Comparison of ENCODE assay signal across 15 mouse cellular contexts in the genomic region with DNA sequence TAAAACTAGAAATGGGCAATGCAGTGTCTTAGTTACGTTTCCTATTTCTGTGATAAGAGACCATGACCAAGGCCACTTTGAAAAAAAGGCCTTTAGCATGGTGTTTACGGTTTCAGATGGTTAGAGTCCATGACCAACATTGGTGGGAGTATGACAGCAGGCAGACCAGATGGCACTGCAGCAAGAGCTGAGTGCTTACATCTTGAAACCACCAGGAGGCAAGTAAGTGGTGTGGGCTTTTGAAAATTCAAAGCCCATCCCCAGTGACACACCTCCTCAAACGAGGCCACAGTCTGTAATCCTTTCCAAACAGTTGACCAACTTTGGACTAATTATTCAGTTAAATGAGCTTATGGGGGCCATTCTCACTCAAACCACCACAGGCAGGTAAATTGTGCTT.
A peak's percentile ranks its signal among the peaks of the same experiment; 100 is the strongest.
DNase-seq lines count a peak whose midpoint lies in the region; ATAC-seq and TF ChIP-seq lines count a peak whose summit lies in the region.
"Had no signal": no experiment of that assay in that cellular context is flagged by ENCODE, and none has a peak within 500 bp of the region (broad histone marks: within the 10 kb centered on the region; RNA-seq: fewer than 3 reads in every experiment).

No protein-coding gene starts in this region.

- no peak overlapping the region for H3K9ac ChIP-seq in CH12.LX (ENCODE audit: insufficient read depth, low read depth)
- H3K9ac ChIP-seq: forebrain, embryonic 13.5 days; heart, embryonic 15.5 days; liver, embryonic 14.5 days had no signal

- H3K79me2 ChIP-seq in CH12.LX (replicated peaks; ENCODE audit: control insufficient read depth, extremely low read depth, insufficient read depth, poor library complexity, severe bottlenecking): no peaks in the 10 kb centered on the region

- TF ChIP-seq POLR2A in CH12.LX (IDR thresholded peaks at IDR 0.05; ENCODE audit: low read depth, low read length): no peak

- 0 out of 2 replicates have a peak, but pooled peaks have one; percentile 20 for ATAC-seq in frontal cortex, adult (ENCODE audit: low TSS enrichment)
- ATAC-seq: CD4-positive, CD25-positive, alpha-beta regulatory T cell, adult 4 months; forebrain, embryonic 13.5 days had no signal

- in situ Hi-C loops in CH12.LX (cut with MboI; ENCODE audit: low pct_ligation_motif_present, low pct_unique_long_range_greater_than_20kb, low sequenced_read_pairs): no loop called here

- H3K4me3 ChIP-seq in CH12.LX (replicated peaks in 1 of 3; ENCODE audit: low read depth in 2 of 3, low read length in 2 of 3, poor library complexity in 1 of 3): no peak overlapping the region
- H3K4me3 ChIP-seq in layer of hippocampus, adult 2 months: no peak overlapping the region
- H3K4me3 ChIP-seq: forebrain, embryonic 13.5 days; heart, embryonic 15.5 days; midbrain, embryonic 10.5 days had no signal

- no peak overlapping the region for H3K4me2 ChIP-seq in CH12.LX (ENCODE audit: insufficient read depth, low read depth, poor library complexity, severe bottlenecking)
- H3K4me2 ChIP-seq: forebrain, embryonic 13.5 days; heart, embryonic 15.5 days had no signal

- no peak for DNase-seq in frontal cortex, postnatal 10 days (ENCODE audit: low spot score in 2 of 2)
- peak; percentile 1 to 8 for DNase-seq in left cerebral cortex, adult 18-20 months (ENCODE audit: low spot score in 2 of 2)
- DNase-seq in left cerebral cortex, adult 11 months (ENCODE audit: low spot score): no peak
- DNase-seq in CH12.LX (ENCODE audit: extremely low read depth): peak; percentile 11
- peak; percentile 10 to 29 for DNase-seq in layer of hippocampus, adult 2 months (ENCODE audit: low spot score in 2 of 2)
- no peak for DNase-seq in lung, postnatal 14 days
- DNase-seq: adrenal gland, adult 8-10 months; embryo, embryonic 11 days; kidney, adult 9 months had no signal

- peak in 1 of 2 experiments; percentile 37; a peak in 2 of 4 replicates for TF ChIP-seq CTCF in CH12.LX (conservative IDR thresholded peaks at IDR 0.05 in 1 of 2, IDR thresholded peaks at IDR 0.05 in 1 of 2; ENCODE audit: low read depth in 2 of 2, low read length in 2 of 2)
- peak; percentile 39 for TF ChIP-seq CTCF in layer of hippocampus, adult 2 months (conservative IDR thresholded peaks at IDR 0.05)

- dilution Hi-C loops in CH12.LX (cut with MboI; ENCODE audit: extremely low pct_ligation_motif_present, extremely low pct_unique_long_range_greater_than_20kb, low sequenced_read_pairs): no loop called here

- no peaks in the 10 kb centered on the region for H3K36me3 ChIP-seq in CH12.LX (replicated peaks in 1 of 2; ENCODE audit: control insufficient read depth in 1 of 2, insufficient read depth in 1 of 2, low read length in 1 of 2)
- H3K36me3 ChIP-seq: heart, embryonic 15.5 days; midbrain, embryonic 10.5 days had no signal

- H3K27ac ChIP-seq in CH12.LX (ENCODE audit: insufficient read depth, low read depth): no peak overlapping the region
- no peak overlapping the region for H3K27ac ChIP-seq in layer of hippocampus, adult 2 months
- H3K27ac ChIP-seq: forebrain, embryonic 13.5 days; heart, embryonic 15.5 days; liver, embryonic 14.5 days; midbrain, embryonic 10.5 days had no signal

- peaks cover 0 to 4% of the 10 kb centered on the region in 2 experiments; a peak in 2 of 4 replicates for H3K4me1 ChIP-seq in CH12.LX (ENCODE audit: control insufficient read depth in 1 of 2, insufficient read depth in 2 of 2)
- H3K4me1 ChIP-seq: forebrain, embryonic 13.5 days; heart, embryonic 15.5 days; midbrain, embryonic 10.5 days had no signal

- TF ChIP-seq EP300 in CH12.LX (IDR thresholded peaks at IDR 0.05; ENCODE audit: low read length): no peak

- TF ChIP-seq RAD21 in CH12.LX (IDR thresholded peaks at IDR 0.05; ENCODE audit: low read depth, low read length): no peak; the same call in 1 of the 2 replicates

- H3K27me3 ChIP-seq in CH12.LX (replicated peaks): no peaks in the 10 kb centered on the region
- H3K27me3 ChIP-seq: forebrain, embryonic 13.5 days; heart, embryonic 15.5 days had no signal

- no peaks in the 10 kb centered on the region for H3K9me3 ChIP-seq in CH12.LX (replicated peaks; ENCODE audit: low read length)
- H3K9me3 ChIP-seq: forebrain, embryonic 13.5 days; heart, embryonic 15.5 days; midbrain, embryonic 10.5 days had no signal

TF ChIP-seq in CH12.LX, 34 proteins besides CTCF, POLR2A, EP300 and RAD21:
- TF ChIP-seq ETS1 (conservative IDR thresholded peaks at IDR 0.05; ENCODE audit: low read depth, low read length) (no peak), USF2 (conservative IDR thresholded peaks at IDR 0.05; ENCODE audit: low read depth, low read length) (no peak), PAX5 (IDR thresholded peaks at IDR 0.05; ENCODE audit: low read length) (no peak), MEF2A (IDR thresholded peaks at IDR 0.05; ENCODE audit: borderline replicate concordance, low read depth, low read length) (no peak), JUN (IDR thresholded peaks at IDR 0.05; ENCODE audit: insufficient read depth, low read depth, low read length) (no peak), CHD2 (IDR thresholded peaks at IDR 0.05; ENCODE audit: low read length) (no peak), USF1 (IDR thresholded peaks at IDR 0.05; ENCODE audit: low read depth, low read length) (no peak), SIN3A (IDR thresholded peaks at IDR 0.05; ENCODE audit: low read length) (no peak), HCFC1 (IDR thresholded peaks at IDR 0.05; ENCODE audit: low read depth, low read length) (no peak), ZMIZ1 (IDR thresholded peaks at IDR 0.05; ENCODE audit: low read depth, low read length) (no peak)
TF ChIP-seq in CH12.LX: peak in this region for 0.

Comparison
In these comparisons a context has a peak if more than half of its experiments do, and no peak if none do; other contexts are left out.
1. DNase-seq: peak in left cerebral cortex, adult 18-20 months (2 of 2), CH12.LX (single experiment) and layer of hippocampus, adult 2 months (2 of 2); none in frontal cortex, postnatal 10 days (0 of 2), left cerebral cortex, adult 11 months (single experiment) and lung, postnatal 14 days (single experiment).